Mouse (Mus musculus): Measurements from ENCODE around the gene Dusp16.

Dusp16 gene

GRCm38 (mm10) chr6:134792141-134793045 is at the start of gene Dusp16:
TSS of gene Dusp16 (minus strand) at chr6:134792625.
- DNase-seq (ENCODE audit: low read depth, low spot score): peak; percentile 89

- no peak for DNase-seq (ENCODE audit: low read depth, low spot score)
These were observed 47.9 kb upstream of the Dusp16 start for GRCm38 (mm10) chr6:134840346-134840745.

GRCm38 (mm10) chr6:134838111-134838510 is 45.7 kb upstream of the Dusp16 start:
- DNase-seq (ENCODE audit: low read depth, low spot score): no peak

GRCm38 (mm10) chr6:134834585-134835251 is 42.3 kb upstream of the Dusp16 start:
- DNase-seq (ENCODE audit: low read depth, low spot score): no peak

GRCm38 (mm10) chr6:134830776-134831175 is 38.4 kb upstream of the Dusp16 start:
- no peak for DNase-seq (ENCODE audit: low read depth, low spot score)

- DNase-seq (ENCODE audit: low read depth, low spot score): peak; percentile 98
These were observed 37.6 kb upstream of the Dusp16 start, which contains the start of gene Crebl2 for GRCm38 (mm10) chr6:134829786-134830700. TSS of gene Crebl2 (plus strand) at chr6:134830154.

- no peak for DNase-seq (ENCODE audit: low read depth, low spot score)
These were observed 30.4 kb upstream of the Dusp16 start for GRCm38 (mm10) chr6:134822844-134823243.

- no peak for DNase-seq (ENCODE audit: low read depth, low spot score)
These were observed 28.0 kb upstream of the Dusp16 start for GRCm38 (mm10) chr6:134820411-134820810.

GRCm38 (mm10) chr6:134819741-134820140 is 27.3 kb upstream of the Dusp16 start:
- DNase-seq (ENCODE audit: low read depth, low spot score): no peak

- no peak for DNase-seq (ENCODE audit: low read depth, low spot score)
These were observed 24.9 kb upstream of the Dusp16 start for GRCm38 (mm10) chr6:134817051-134817928.

GRCm38 (mm10) chr6:134813066-134813465 is 20.6 kb upstream of the Dusp16 start:
- DNase-seq (ENCODE audit: low read depth, low spot score): no peak

- DNase-seq (ENCODE audit: low read depth, low spot score): no peak
These were observed 15.4 kb upstream of the Dusp16 start for GRCm38 (mm10) chr6:134807794-134808193.

GRCm38 (mm10) chr6:134807091-134807490 is 14.7 kb upstream of the Dusp16 start:
- DNase-seq (ENCODE audit: low read depth, low spot score): no peak

- no peak for DNase-seq (ENCODE audit: low read depth, low spot score)
These were observed 13.7 kb upstream of the Dusp16 start for GRCm38 (mm10) chr6:134806130-134806529.

- no peak for DNase-seq (ENCODE audit: low read depth, low spot score)
These were observed 12.4 kb upstream of the Dusp16 start for GRCm38 (mm10) chr6:134804736-134805277.

- DNase-seq (ENCODE audit: low read depth, low spot score): no peak
These were observed 10.2 kb upstream of the Dusp16 start for GRCm38 (mm10) chr6:134802641-134803043.

- DNase-seq (ENCODE audit: low read depth, low spot score): no peak
These were observed 9.1 kb upstream of the Dusp16 start for GRCm38 (mm10) chr6:134801483-134801882.

GRCm38 (mm10) chr6:134796297-134796696 is 3.9 kb upstream of the Dusp16 start:
- no peak for DNase-seq (ENCODE audit: low read depth, low spot score)

- DNase-seq (ENCODE audit: low read depth, low spot score): peak; percentile 69
These were observed 1.6 kb upstream of the Dusp16 start for GRCm38 (mm10) chr6:134793911-134794520.

Measured in embryo, embryonic 11.5 days (tissue).